Mouse (Mus musculus) forelimb bud, embryonic 11.5 days (tissue): ENCODE results near the gene Lmf2.
A peak's percentile ranks its signal among the peaks of the same experiment; 100 is the strongest.

Source experiments
- DNase-seq: peaks from one replicate; pipeline ENCODE4 v3.0.0-alpha.2; 2012; ENCODE audit warnings: low read depth, low spot score

Gene Lmf2

GRCm38 (mm10) chr15:89316146-89316545, 39.3 kb downstream of the Lmf2 start:
- DNase-seq = no peak

GRCm38 (mm10) chr15:89315190-89315731, 40.2 kb downstream of the Lmf2 start, which contains the start of gene Sbf1:
TSS of gene Sbf1 (minus strand) at chr15:89315311.
- peak; percentile 95 for DNase-seq

- DNase-seq = no peak
Observed at GRCm38 (mm10) chr15:89314511-89315189, 40.8 kb downstream of the Lmf2 start.

GRCm38 (mm10) chr15:89314107-89314506, 41.4 kb downstream of the Lmf2 start:
- DNase-seq = no peak

- no peak for DNase-seq
Observed at GRCm38 (mm10) chr15:89313359-89313758, 42.1 kb downstream of the Lmf2 start.

GRCm38 (mm10) chr15:89309962-89310498, 45.4 kb downstream of the Lmf2 start:
- DNase-seq = no peak

GRCm38 (mm10) chr15:89308406-89309139, 46.9 kb downstream of the Lmf2 start:
- DNase-seq = no peak

GRCm38 (mm10) chr15:89307461-89307860, 48.0 kb downstream of the Lmf2 start:
- no peak for DNase-seq

GRCm38 (mm10) chr15:89305966-89306365, 49.5 kb downstream of the Lmf2 start:
- DNase-seq = no peak
